Mouse (Mus musculus): ENCODE results near the gene Fam167b.

Fam167b gene

DNA sequence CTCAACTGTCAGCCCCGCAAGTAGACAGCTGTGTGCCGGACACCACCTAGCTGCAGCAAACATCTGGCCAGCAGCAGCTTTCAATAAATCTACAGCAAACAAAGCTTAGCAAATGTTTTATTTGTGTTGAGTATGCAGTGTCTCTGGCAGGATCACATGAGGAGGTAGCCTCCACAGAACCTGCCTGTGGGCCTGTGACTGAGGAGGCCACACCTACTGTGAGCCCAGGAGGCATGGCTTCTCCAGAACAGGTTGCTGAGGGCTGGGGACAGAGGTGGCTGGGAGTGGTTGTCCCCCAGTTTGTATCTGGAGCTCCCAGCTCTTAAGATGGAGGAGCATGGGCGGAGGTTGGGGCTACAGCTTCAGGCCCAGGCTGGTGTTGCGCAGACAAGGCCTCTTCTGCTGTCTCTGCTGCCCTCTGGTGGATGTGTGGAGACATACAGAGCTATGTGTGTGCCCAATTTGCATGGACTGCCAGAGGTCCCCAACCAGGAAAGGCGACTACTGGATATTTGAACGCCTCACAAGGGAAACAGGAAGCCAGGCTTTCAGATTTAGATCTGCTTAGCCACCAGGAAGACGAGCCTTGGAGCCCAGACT is 30.2 kb upstream of the Fam167b start:
- peak; percentile 82 to 84 for DNase-seq (ENCODE audit: low spot score in 2 of 2)

DNA sequence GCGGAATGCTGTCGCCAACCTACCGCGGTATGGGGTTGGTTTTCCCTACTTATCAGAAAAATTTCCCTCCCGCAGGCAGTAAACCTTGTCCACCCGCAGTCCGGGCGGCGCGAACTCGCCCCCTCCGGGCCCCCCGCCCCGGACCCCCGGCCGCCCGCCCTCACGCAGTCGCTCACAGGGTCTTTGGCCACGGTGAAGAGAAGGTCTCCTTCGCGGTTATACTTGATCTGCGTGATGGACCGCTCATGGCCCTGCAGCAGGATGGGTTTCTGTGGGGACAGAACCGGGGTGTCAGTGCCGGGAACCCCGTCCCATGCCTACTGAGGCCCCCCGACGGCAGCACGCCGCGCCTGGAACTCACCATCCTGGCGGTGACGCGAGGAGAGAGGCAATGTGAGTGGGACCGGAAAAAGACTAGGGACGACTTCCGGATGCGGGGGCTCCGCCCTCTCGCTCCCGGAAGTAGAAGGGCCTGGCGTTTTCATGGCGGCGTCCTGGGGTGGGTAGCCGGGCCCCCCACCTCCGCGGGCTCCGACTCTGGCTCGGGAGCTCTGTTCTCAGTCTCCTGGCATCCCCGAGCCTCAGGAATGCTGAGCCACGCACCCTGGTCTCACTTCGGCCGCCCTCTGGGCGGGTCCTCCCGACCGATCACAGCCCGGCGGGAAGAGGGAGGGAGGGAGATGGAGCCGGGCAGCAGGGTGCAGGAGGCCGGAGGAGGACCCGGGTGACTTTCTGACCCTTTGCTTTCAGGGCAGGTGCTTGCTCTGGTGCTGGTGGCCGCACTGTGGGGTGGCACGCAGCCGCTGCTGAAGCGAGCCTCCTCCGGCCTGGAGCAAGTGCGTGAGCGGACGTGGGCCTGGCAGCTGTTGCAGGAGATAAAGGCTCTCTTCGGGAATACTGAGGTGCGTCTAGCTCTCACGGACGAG is 22.1 kb upstream of the Fam167b start, which contains the start of the genes Eif3i and Tmem234:
Gene Eif3i (minus strand): TSS at position 416 of the 926 bp plus-strand sequence.
Gene Tmem234 (plus strand): TSS at position 436 of the 926 bp plus-strand sequence.
- peak; percentile 80 to 83 for DNase-seq (ENCODE audit: low spot score in 2 of 2)

DNA sequence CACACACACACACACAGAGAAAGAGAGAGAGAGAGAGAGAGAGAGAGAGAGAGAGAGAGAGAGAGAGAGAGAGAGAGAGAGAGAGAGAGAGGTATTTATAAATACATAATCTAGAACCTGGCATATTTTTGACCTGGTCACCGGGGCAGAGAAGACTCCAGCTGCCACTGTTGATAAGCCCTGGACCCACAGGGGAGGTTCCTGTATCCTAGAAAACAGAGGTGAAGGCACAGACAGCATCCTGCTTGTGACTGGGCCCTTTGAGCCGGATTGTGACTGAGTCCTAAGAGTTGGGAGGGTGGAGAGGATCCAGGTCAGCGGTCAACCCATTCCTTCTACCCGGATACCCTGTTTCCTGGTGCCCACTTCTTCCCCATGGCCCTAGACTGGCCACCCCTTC is 10.5 kb upstream of the Fam167b start:
- no peak for DNase-seq (ENCODE audit: low spot score in 2 of 2)

DNA sequence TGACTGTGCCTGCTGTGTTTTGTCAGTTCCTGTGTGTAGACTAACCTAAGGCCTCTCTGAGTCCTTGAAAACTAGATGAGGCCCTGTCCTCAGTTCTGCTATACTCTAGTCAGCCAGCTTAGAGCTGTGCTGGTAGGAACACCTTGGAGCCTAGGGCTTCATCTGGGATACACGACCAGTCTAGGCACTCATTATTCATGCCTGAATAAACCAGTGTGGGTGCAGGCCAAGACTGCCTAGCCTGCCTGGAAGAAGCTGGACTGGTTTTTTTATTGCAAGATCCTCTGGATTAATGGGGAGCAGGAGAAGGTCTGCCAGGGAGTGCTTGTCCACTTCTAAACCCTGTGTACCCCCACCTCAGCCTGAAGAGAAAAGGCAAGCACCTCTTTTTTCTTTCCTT is 8.6 kb upstream of the Fam167b start:
- DNase-seq (ENCODE audit: low spot score in 2 of 2), result no peak

DNA sequence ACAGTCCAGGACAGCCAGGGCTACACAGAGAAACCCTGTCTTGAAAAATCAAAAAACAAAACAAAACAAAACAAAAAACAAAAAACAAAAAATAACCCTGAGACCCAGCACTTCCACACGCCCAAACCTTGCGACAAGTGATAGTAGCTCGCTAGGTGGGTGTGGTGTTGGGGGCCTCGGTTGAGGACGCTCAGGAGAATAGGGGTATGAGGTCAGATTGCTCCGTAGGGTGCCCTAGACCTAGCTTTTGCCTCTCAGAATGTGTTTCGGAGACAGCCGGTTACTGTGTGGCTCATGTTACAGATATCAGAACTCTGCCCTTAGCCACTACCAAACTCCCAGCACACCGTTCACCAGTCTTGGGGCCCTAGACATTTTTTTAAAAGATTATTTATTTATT is 7.4 kb upstream of the Fam167b start:
- no peak for DNase-seq (ENCODE audit: low spot score in 2 of 2)

DNA sequence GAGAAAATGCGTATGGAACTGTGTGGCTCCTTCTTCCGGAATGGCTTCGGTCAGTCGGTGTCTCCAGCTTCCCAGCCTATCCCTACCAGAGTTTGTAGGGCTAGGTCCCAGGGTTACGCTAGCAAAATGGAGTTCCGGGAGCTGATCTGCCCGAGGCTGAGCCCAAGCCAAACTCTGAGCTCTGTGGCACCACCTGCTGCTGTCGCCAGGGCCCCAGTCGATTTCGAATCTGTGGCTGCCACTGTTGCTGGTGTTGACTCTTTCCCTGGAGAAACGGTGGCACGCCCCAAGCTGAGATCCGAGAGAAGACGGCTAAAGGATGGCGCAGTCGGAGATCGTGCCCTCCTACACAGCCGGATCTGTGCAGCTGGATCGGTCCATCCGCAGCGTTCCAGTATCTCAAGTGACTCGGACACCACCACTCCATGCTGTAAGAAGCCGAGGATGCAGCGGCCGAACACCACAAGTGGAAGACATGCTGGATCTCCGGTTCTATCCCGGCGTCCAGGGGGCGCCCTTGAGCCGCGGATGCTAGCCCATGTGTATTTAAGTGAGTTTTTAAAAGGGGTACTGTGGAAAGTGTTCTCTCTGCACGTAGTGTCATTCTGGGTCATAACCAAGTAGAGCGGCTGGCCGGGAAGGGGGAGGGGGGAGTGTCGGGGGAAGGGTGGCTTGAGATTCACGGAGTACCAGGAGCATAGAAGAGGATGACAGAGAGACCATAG is 6.7 kb upstream of the Fam167b start:
- DNase-seq (ENCODE audit: low spot score in 2 of 2), result peak; percentile 80 to 91

DNA sequence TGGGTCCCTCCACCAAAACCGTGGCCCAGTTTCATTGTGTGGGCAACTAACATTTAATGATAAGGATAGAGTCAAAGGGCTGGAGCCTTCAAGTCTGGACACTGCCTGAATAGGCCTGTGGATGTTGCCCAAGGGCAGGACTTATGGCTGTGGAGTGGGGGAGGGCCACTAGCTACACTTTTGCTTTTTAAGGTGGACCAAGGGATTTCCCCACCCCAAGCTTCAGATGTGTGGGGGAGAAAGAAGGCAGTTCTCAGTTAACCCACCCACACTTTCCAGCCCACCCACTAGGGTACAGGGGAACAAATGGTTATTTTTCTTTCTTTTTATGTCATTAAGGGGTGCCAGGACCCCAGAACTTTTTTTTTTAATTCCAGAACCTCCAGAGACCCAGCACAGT is 6.0 kb upstream of the Fam167b start:
- DNase-seq (ENCODE audit: low spot score in 2 of 2), result no peak

DNA sequence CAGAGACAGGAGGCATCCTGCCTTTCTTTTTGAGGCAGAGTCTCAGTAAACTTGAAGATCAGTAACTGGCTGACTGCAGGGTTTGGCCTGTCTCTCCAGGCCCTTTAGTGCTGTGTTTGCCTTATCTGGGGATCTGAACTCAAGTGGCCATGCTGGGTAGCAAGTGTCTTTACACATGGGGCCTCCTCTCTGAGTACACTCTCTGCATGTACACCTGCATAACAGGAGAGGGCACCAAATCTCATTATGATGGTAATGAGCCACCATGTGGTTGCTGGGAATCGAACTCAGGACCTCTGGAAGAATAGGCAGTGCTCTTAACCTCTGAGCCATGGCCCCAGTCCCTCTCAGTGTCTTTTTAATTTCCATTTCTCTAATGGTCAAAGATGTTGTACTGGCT is 3.9 kb upstream of the Fam167b start:
- DNase-seq (ENCODE audit: low spot score in 2 of 2), result no peak

DNA sequence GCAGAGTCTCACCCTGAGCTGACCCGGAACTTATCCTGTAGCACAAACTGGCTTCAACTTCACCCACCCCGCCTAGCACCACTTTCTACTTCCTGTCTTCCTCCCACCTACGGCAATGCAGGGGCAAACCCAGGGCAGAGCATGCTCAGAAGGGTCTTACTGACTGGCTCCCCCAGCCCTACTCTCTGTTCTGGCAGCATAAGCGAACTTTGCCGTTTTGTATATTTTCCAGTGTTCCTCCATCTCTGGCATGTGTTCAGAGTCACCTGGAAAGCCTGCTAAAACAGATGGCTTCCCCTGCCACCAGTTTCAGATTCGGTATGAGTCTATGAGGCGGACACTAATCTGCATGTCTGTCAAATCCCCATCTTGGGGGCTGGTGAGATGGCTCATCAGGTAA is 2.0 kb upstream of the Fam167b start:
- DNase-seq (ENCODE audit: low spot score in 2 of 2), result no peak

DNA sequence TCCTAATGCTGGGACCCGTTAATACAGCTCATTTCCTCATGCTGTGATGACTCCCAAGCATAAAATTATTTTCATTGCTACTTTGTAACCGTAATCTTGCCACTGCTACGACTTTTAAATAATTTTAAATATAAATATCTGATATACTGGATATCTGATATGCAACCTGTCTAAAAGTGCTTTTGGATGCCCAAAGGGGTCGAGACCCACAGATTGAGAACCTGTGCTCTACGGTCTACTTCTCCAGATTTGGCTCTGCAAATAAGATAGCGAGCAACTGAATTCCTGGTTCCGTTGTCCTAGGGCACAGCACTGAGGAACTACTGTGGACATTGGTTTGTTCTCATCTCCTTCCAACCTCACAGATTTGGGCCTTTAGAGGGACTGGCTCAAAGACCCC is 661 bp downstream of the Fam167b start:
- no peak for DNase-seq (ENCODE audit: low spot score in 2 of 2)

DNA sequence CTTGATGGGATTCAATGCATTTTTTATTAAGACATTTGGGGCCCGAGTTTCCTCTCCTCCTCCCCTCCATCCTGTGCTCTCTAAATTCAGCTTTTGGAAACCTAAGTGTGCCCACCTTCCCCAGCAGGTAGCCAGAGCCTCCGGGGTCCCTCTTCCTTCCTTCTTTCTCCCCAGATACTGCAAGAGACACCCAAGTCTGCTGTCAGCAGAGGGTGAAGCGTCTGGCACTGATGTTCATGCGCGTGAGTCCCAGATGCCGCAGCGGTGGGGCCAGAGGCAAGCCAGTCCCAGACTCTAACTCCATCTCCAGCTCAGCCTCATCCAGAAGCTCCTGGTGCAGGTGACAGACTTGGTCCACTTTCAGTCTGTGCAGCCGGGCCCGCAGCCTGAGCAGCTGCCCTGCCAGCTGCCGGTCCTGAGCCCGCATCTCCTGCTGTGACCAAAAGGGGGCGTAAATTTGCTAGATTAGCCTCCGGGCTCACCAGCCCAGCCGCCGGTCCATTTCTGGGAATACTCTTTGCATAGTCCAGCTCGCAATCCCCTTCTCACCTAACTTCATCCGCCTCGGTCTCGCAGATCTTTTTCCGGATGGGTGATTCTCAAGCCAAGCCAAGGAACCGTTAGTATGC is 1.4 kb downstream of the Fam167b start:
- DNase-seq (ENCODE audit: low spot score in 2 of 2), result peak; percentile 44 to 46

DNA sequence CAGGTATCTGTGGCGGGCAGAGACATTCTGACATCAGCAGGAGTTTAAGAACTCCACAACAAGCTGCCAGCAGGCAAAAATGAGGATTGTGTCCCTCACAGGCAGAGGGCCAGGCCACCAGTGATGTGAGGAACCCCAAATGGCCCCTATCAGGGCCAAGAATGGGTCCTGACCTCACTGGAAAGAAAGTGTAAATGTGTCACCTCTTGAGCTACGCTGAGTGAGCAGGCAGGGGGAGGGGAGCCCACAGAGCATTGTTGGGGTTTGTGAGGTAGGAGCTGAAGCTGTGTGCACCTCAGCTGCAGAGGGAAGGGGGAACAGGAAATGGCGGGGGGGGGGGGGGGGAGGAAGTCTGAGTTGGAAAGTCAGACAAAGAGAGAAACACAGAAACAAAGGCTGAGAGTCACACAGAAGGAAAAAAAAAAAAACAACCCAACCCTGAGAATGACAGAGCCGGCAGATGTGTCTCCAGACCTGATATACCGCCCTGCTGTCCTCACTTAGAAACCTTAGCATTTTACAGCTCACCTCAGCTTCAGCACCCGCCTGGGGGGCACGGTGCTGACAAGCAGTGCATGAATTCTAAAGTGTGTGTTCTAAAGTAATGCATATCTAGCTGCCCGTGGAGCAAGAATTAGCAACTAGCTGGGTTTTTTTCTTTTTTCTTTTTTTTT is 3.0 kb downstream of the Fam167b start:
- DNase-seq (ENCODE audit: low spot score in 2 of 2), result no peak

DNA sequence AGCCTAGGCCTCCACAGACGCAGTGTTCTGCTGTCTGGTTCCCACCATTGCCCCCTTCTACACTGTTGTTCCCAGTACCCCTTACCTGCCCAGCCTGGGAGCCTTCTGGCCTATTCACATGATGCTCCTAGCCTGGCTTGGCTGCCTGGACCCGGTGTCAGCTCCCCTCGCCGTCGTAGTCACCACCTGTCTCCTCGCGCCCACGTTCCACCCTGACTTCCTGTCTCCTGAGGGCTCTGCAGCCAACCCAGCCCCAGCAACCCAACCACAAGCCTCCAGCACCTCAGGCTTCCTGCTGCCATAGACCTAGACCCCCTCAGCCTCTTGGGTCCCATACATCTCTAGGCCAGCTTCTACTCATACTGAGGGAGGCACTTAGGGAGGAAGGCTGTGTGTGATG is 4.9 kb downstream of the Fam167b start, which contains the start of gene Lck:
Gene Lck (minus strand): TSS at position 212 of the 400 bp plus-strand sequence.
- DNase-seq (ENCODE audit: low spot score in 2 of 2), result no peak

DNA sequence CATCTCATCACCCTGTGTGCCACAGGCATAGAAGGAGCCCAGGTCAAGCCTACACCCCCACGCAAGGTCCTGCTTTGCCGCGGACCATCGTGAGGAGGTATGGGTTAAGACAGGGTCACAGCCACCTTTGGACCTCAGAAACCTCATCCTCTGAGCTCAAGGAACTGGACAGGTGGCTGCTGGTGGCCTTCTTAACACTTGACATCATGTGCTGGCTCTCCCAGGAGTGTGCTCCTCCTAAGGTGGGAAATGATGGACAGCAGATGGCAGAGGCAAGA is 5.3 kb downstream of the Fam167b start:
- DNase-seq (ENCODE audit: low spot score in 2 of 2), result no peak

DNA sequence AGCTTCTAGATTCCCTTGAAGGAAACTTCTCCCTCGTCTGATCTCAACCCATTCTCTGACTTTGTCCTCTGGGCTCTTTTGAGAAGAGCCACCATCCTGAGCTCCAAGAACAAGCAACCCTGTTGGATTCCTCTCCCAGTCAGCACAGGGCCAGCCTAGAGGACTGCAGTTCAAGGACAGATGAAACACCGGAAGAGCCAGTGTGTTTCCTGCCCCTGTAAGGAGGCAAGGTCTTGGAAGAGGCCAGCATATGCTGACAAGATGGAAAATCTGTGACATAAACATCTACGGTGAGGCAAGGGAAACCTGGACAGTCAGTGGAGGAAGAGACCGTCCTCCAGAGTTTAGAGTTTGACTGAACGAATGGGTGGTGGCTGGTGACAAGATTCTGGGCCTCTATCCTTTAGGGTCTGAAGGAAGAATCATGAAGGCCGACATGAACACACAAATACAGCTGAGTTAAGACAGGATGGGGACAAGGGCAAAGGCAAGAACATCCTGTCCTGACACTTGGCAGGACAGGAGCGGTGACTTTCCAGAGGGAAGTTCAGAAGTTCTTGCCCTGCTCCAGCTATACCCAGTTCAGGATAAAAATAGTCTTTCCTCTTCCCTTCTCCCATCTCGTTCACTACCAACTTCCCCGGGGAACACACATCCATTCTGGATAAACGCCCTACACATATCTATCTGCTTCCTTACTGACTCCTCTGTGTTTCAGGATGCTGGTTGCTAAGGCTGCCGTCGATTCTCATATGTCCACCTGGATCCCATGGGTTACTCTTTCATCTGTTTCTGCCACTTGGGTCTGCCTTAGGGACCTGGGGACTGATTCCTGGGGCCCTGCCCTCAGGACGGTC is 5.9 kb downstream of the Fam167b start:
- no peak for DNase-seq (ENCODE audit: low spot score in 2 of 2)

DNA sequence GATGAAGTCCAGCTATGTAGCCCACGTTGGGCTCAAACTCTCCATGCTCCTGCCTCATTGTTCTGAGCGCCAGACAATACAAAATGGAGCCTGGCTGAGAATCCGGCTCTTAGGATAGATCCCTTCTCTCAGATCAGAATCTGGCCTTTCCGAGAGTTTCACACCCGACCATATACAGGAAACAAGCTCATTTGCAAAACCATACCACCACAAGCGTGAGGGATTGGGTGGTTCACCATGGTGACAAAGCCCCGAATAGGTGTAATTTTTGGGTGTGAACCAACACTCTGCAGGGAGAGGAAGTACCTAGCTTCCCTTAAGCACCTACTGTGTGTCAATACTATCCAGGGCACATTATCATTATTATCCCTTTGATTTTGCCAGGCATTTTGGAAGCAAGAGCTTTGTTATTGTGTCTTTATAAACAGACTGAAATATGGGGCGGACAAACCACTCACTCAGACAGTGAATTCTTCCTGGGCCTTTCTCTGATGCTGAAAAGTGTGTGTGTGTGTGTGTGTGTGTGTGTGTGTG is 6.7 kb downstream of the Fam167b start:
- DNase-seq (ENCODE audit: low spot score in 2 of 2), result no peak

DNA sequence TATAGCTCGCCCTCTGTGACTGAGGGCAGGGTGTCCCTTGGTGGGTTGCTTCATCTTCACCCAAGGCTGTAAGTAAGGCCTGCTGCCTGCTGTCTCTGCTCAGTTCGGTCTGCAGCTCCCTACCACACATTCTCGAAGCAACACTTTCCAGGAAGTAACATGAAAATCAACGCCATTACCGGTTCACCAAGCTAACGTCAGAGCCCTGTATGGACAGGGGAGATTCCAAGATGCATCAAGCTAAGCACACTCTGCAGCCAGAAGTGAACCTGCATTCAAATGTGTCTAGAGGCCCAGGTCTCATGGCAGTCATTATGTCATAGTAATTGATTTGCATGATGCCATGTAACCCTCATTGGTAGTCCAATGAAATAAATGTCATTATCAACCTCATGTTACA is 8.3 kb downstream of the Fam167b start:
- DNase-seq (ENCODE audit: low spot score in 2 of 2), result no peak

DNA sequence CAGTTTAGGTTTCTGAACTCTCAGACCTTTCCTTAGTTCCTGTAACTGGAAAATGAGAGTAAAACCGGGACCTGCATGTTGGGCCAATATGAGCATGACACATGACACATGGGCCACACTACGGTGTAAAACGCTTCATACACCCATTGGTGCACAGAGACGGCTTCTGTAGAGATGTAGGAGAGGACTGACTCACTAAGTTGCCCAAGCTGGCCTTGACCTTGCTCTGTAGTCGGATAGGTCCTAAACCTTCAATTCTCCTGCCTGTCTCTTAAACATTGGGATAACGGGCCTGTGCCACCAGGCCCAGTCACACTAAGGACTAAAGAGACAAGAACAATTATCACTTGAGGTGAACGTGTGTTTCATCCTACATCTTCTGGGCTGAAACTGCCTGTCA is 10.0 kb downstream of the Fam167b start:
- no peak for DNase-seq (ENCODE audit: low spot score in 2 of 2)

DNA sequence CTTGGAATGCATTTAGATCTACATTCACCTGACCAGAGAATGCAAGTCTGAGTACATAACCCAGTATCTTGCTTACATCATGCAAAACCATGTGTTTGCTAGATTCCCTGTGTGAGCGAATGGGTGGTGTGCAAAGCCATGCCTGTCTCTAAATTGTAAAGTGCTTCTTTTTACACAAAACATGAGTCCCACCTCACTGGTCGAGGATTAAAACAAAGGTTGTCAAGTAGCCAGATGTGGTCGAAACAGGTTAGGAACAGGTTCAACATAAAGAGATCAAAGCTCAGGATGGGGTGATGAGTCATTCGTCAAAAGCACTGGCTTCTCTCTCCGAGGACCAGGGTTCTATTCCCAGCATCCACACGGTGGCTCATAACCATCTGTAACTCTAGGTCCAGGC is 13.2 kb downstream of the Fam167b start:
- DNase-seq (ENCODE audit: low spot score in 2 of 2), result no peak

DNA sequence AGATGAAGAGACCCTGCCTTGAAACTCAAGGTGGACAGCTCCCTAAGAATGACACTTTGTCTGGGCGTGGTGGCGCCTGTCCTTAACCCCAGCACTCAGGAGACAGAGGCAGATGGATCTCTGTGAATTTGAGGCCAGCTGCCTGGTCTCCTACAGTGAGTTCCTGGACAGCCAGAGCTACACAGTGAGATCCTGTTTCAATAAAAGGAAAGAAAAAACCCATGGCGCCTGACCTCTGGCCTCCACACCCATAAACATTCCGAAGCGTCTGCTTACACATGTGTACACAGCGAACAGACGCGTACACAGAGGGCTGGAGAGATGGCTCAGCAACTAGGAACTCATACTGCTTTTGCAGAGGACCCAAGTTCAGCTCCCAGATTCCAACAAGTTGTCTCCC is 14.6 kb downstream of the Fam167b start:
- no peak for DNase-seq (ENCODE audit: low spot score in 2 of 2)

Measured in right cerebral cortex, adult 2 months (tissue).